Comparison of ENCODE assay signal across 8 mouse cellular contexts in genomic region chr2:158305948-158306695, GRCm38 (mm10). TPM values are rescaled to one million over a fixed set of nuclear protein-coding genes. Genes with fewer than 3 reads are reported as not detected.
DNase-seq lines count a peak whose midpoint lies in the region; ATAC-seq and TF ChIP-seq lines count a peak whose summit lies in the region.

TSS of gene Lbp (plus strand) at chr2:158306493.

- H3K4me1 ChIP-seq in thymus, adult 2 months (replicated peaks; ENCODE audit: control insufficient read depth, insufficient read depth, low read length), result peaks cover 6% of the 10 kb centered on the region
- H3K4me1 ChIP-seq in kidney, embryonic 14.5 days (ENCODE audit: control insufficient read depth, insufficient read depth, low read length), result peaks cover 13% of the 10 kb centered on the region

- peak; percentile 91 for ATAC-seq in kidney, embryonic 14.5 days (ENCODE audit: low FRiP score, low TSS enrichment)
- no peak for ATAC-seq in inflammation-experienced regulatory T-cells, adult 6 months

- H3K4me2 ChIP-seq in kidney, embryonic 14.5 days (replicated peaks; ENCODE audit: low read depth, low read length), result peak within 1 kb of the TSS; percentile 37

- no peak within 1 kb of the TSS for H3K27ac ChIP-seq in thymus, adult 2 months (ENCODE audit: control insufficient read depth, insufficient read depth, low read length)
- peak within 1 kb of the TSS; percentile 83 for H3K27ac ChIP-seq in kidney, embryonic 14.5 days (ENCODE audit: low read depth, low read length)

- H3K27me3 ChIP-seq in thymus, adult 2 months (ENCODE audit: control insufficient read depth, insufficient read depth, low read length), result no peaks in the 10 kb centered on the region
- no peaks in the 10 kb centered on the region for H3K27me3 ChIP-seq in kidney, embryonic 14.5 days (ENCODE audit: control insufficient read depth, insufficient read depth, low read length)

- 48% methylated on average over 13 of the region's 13 CpGs for WGBS in thymus, adult 2 months
- WGBS in kidney, embryonic 14.5 days, result 14% methylated on average over 11 of the region's 13 CpGs

- TF ChIP-seq CTCF in thymus, adult 2 months (IDR thresholded peaks at IDR 0.05; ENCODE audit: borderline replicate concordance, control insufficient read depth, extremely low read depth, insufficient read depth, low read length, poor library complexity), result no peak

- no peak within 1 kb of the TSS for H3K4me3 ChIP-seq in thymus, adult 2 months (ENCODE audit: control insufficient read depth, insufficient read depth, low read length)
- peak within 1 kb of the TSS; percentile 21 for H3K4me3 ChIP-seq in kidney, embryonic 14.5 days (ENCODE audit: low read length)

- no peak for DNase-seq in thymus, adult 2 months
- DNase-seq in thymus, postnatal 36 days, result no peak
- peak; percentile 67 to 81 for DNase-seq in heart, adult 18-20 months
- DNase-seq in lung, postnatal 10 days, result peak; percentile 86
- DNase-seq in urinary bladder, adult 2 months (ENCODE audit: low spot score), result no peak
- no peak for DNase-seq in B cell, adult 2 months

- TF ChIP-seq POLR2A in thymus, adult 2 months (IDR thresholded peaks at IDR 0.05; ENCODE audit: control insufficient read depth, extremely low read depth, insufficient read depth, low read length, poor library complexity), result no peak

- H3K9ac ChIP-seq in kidney, embryonic 14.5 days (ENCODE audit: low read depth, low read length), result peak within 1 kb of the TSS; percentile 40; the same call in 1 of the 2 replicates

- H3K9me3 ChIP-seq in kidney, embryonic 14.5 days (ENCODE audit: control insufficient read depth, low read length), result no peaks in the 10 kb centered on the region

- no peaks in the 10 kb centered on the region for H3K36me3 ChIP-seq in thymus, adult 2 months (ENCODE audit: control insufficient read depth, insufficient read depth, low read length)
- H3K36me3 ChIP-seq in kidney, embryonic 14.5 days (ENCODE audit: control insufficient read depth, insufficient read depth, low read length), result no peaks in the 10 kb centered on the region

RNA-seq across cellular contexts. Expression of gene Lbp, which starts in this region (rescaled TPM):
- 6.2 and 12.1 TPM in 2 replicates for polyA plus RNA-seq in thymus, adult 2 months (2012; rRNA removed)
- total RNA-seq in heart, adult 18-20 months (2021), result 1 to 10 TPM; 6.2 to 7.0 TPM
- 26.4 and 30.9 TPM in 2 replicates for polyA plus RNA-seq in kidney, embryonic 14.5 days (2014; fragmentation: Nextera tagmentation; extraction: Ambion mirVana)
- 107 and 122 TPM in 2 replicates for polyA plus RNA-seq in urinary bladder, adult 2 months (2012; rRNA removed)
- 1 to 10 TPM in 1 of 3 experiments, not detected in 2; 1.0 TPM for polyA plus RNA-seq in inflammation-experienced regulatory T-cells, adult 6 months (2017; shearing (Covaris generic))

Comparison
In these comparisons a context has a peak if more than half of its experiments do, and no peak if none do; other contexts are left out.
1. DNase-seq: peak in heart, adult 18-20 months (2 of 2) and lung, postnatal 10 days (single experiment); none in thymus, adult 2 months (single experiment), thymus, postnatal 36 days (0 of 2), urinary bladder, adult 2 months (single experiment) and B cell, adult 2 months (0 of 2).